Mouse (Mus musculus) stomach, embryonic 14.5 days (tissue): ENCODE measurements around the gene Fblim1. TPM values are rescaled to one million over a fixed set of nuclear protein-coding genes. Genes with fewer than 3 reads are reported as not detected.

Experiments
- ATAC-seq: fragments of 200-750 bp; cut with Nextera tagmentation; 2 replicates; pipeline ENCODE4 v1.8.0; 2017; ENCODE audit warnings: low read depth, moderate TSS enrichment; ENCODE audit not compliant: insufficient number of reproducible peaks, insufficient read depth, low FRiP score
- H3K27ac ChIP-seq: fragments of 300-500 bp; sonication (generic); 2 replicates; pipeline ENCODE4 v1.5.1; 2014; ENCODE audit warnings: mild to moderate bottlenecking, low read length, moderate library complexity, mixed read lengths
- H3K27me3 ChIP-seq: fragments of 300-500 bp; sonication (generic); 2 replicates; pipeline ENCODE4 v1.6.1; 2014; ENCODE audit warnings: low read length, control low read depth, mixed read lengths; ENCODE audit not compliant: control insufficient read depth, insufficient read depth
- H3K36me3 ChIP-seq: fragments of 300-500 bp; sonication (generic); 2 replicates; pipeline ENCODE4 v1.6.1; 2014; ENCODE audit warnings: mild to moderate bottlenecking, control low read depth, low read length, moderate library complexity, mixed read lengths; ENCODE audit not compliant: control insufficient read depth, insufficient read depth
- H3K4me1 ChIP-seq: fragments of 300-500 bp; sonication (generic); 2 replicates; pipeline ENCODE4 v1.6.1; 2014; ENCODE audit warnings: low read length, control low read depth, mixed read lengths; ENCODE audit not compliant: control insufficient read depth, insufficient read depth
- H3K4me2 ChIP-seq: fragments of 300-500 bp; sonication (generic); replicated peaks from 2 replicates; pipeline ENCODE4 v1.6.1; 2014; ENCODE audit warnings: low read depth, low read length, control low read depth
- H3K4me3 ChIP-seq: fragments of 300-500 bp; sonication (generic); 2 replicates; pipeline ENCODE4 v1.5.1; 2014; ENCODE audit warnings: low read depth, low read length, control low read depth
- H3K9ac ChIP-seq: fragments of 300-500 bp; sonication (generic); replicated peaks from 2 replicates; pipeline ENCODE4 v1.6.1; 2014; ENCODE audit warnings: low read depth, mild to moderate bottlenecking, control low read depth, low read length, moderate library complexity, mixed read lengths
- H3K9me3 ChIP-seq: fragments of 300-500 bp; sonication (generic); 2 replicates; pipeline ENCODE4 v1.6.1; 2016; ENCODE audit warnings: low read depth, low read length, control low read depth; ENCODE audit not compliant: control insufficient read depth
- WGBS: fragments of 180-500 bp; shearing (Covaris S2); extraction: QIAGEN DNeasy Blood & Tissue Kit; methylation state at CpG from one replicate; pipeline ENCODE4 v1.1.7; 2014; 5-methylcytosine and 5-hydroxymethylcytosine counted together
- polyA plus RNA-seq: library from polyadenylated mRNA; unstranded; fragments of >200 nt; fragmentation: Nextera tagmentation; extraction: Ambion mirVana; gene quantifications from 2 replicates; pipeline ENCODE4 v1.2.1, GENCODE M21; 2014

Gene Fblim1
- polyA plus RNA-seq, 1 experiment from 2014 or later: 94.9 TPM

DNA sequence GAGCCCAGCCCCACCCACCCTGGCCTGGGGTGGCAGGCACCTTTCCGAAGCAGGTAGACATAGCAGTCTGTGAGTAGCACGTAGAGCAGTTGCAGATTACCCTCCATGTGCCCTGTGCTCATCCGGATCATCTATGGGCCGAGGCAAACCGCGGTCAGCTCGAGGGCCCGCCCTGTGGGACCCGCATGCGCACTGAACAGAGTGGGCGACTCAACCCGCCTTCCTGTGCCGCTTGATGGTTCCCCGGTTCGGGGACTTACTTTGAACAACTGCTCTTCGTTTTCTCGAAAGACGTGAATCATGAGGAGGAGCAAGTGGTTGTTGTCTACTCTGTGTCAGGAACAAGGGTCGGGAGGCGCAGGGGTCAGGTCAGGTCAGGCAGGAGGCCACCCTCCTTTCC, 25.4 kb upstream of the Fblim1 start:
- WGBS: 92% methylated on average over 20 of the region's 20 CpGs
- Histone ChIP-seq H3K27ac (no peak overlapping the region), H3K9ac (no peak overlapping the region), H3K9me3 (no peaks in the 10 kb centered on the region), H3K27me3 (no peaks in the 10 kb centered on the region), H3K4me3 (no peak overlapping the region), H3K4me2 (no peak overlapping the region), H3K4me1 (no peaks in the 10 kb centered on the region), H3K36me3 (peaks cover 71% of the 10 kb centered on the region)
- no peak; the same call in 1 of the 2 replicates for ATAC-seq

DNA sequence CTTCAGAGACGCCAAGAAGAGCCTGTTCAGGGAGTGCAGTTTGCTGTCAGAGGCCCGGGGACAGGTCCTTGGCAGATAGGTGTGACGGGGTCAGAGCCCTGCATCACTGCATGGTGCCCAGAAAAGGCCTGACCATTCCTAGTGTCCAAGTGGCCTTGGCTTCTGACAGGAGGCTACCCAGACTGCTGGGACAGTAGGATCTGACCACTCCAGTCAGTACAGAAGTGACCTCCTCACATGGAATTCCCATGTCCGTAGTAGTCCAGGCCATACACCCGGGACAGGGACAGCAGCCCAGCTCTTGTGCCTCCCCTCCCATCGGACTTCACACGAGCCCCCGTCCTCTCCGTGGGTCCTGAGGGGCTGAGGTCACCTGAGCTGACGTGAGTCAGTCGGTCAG, 24.1 kb upstream of the Fblim1 start:
- Histone ChIP-seq H3K36me3 (peaks cover 75% of the 10 kb centered on the region), H3K27ac (no peak overlapping the region)
- 90% methylated on average over 11 of the region's 11 CpGs for WGBS

DNA sequence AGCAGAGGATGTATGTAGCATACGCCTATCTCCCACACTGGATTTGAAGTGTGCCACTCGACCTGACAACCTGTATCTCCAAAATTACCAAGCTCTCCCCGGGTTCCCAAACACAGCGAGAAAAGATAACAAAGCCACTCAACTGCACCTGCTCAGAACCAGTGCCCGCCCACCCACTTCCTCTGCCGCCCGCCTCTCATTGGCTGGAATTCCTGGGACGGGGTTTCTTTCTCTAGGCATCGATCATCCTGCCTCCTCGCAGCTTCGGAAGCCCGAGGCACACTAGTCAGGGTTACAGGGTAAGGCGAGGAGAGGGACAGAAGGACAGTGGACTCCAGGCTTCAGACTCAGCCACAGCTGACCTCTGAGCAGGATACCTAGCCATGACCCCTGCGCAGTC, 22.8 kb upstream of the Fblim1 start:
- 75% methylated on average over 14 of the region's 14 CpGs for WGBS
- H3K9ac ChIP-seq: no peak overlapping the region

More for the DNA sequence above, 24.1 kb upstream of the Fblim1 start:
- Histone ChIP-seq H3K27me3 (no peaks in the 10 kb centered on the region), H3K9me3 (no peaks in the 10 kb centered on the region), H3K9ac (no peak overlapping the region), H3K4me3 (no peak overlapping the region), H3K4me2 (no peak overlapping the region), H3K4me1 (no peaks in the 10 kb centered on the region)
- ATAC-seq: no peak

DNA sequence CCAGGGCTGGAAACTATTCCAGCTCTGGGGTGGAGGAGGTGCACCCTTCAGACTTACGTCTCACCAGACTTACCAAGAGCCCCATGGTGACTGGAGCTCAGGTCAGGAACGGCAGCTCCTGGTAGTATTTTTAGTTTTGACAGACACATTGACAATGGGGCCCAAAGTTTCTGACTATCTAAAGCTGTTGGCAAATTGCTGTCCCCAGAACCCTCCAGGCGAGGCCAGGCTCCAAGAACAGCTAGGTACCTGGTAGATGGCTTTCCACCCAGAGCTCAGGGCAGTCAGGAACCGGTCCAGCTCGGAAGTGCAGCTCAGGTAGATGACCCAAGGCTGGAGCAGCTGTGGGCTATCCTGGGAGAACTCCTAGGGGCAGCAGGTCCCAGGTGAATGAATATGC, 21.6 kb upstream of the Fblim1 start:
- H3K4me1 ChIP-seq: no peaks in the 10 kb centered on the region

More for the DNA sequence above, 22.8 kb upstream of the Fblim1 start:
- Histone ChIP-seq H3K4me3 (no peak overlapping the region), H3K27ac (no peak overlapping the region), H3K36me3 (peaks cover 67% of the 10 kb centered on the region), H3K9me3 (no peaks in the 10 kb centered on the region), H3K4me2 (no peak overlapping the region), H3K27me3 (no peaks in the 10 kb centered on the region), H3K4me1 (no peaks in the 10 kb centered on the region)
- no peak for ATAC-seq

DNA sequence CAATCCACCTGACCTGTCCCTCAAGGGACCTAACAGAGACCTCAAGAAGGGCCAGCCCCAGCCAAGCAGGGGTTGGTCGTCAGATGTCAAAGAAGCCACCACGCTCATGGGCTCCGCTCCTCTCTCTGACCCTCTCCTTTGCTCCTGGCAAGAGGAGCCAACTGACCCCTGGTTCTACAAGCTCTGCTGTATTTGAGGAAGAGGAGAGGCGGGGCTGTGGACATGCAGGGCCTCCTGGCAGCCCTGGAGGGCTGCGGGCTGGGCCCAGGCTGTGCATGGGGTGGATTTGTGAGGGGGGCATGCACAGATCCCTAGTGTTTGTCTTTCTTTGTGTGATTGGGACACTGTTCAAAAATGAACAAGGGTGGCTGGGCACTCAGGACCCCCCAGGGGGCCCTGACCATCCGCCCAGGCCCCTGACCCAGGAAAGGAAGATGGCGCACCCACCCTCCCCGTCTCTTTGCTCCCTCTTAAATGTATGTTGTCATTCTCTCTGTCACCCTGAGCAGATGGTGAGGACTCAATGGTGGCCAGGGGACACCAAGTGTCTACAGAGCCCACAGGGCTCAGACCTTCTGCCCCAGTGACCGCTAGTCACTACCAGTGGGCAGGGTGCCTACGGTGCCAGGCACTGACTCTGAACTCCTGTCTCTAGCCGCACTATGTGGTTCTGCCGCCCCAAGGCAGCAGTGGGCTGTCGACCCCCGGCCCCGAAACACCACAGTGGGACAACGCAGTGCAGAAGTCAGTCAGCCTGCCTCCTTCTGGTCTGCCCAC, 20.1 kb upstream of the Fblim1 start:
- H3K27ac ChIP-seq: no peak overlapping the region
- no peak for ATAC-seq
- H3K4me3 ChIP-seq: no peak overlapping the region
- H3K4me1 ChIP-seq: no peaks in the 10 kb centered on the region
- H3K27me3 ChIP-seq: no peaks in the 10 kb centered on the region
- no peaks in the 10 kb centered on the region for H3K9me3 ChIP-seq
- no peak overlapping the region for H3K4me2 ChIP-seq
- H3K9ac ChIP-seq: no peak overlapping the region
- WGBS: 90% methylated on average over 16 of the region's 16 CpGs
- peaks cover 46% of the 10 kb centered on the region for H3K36me3 ChIP-seq

More for the DNA sequence above, 21.6 kb upstream of the Fblim1 start:
- no peak for ATAC-seq
- no peak overlapping the region for H3K27ac ChIP-seq
- 88% methylated on average over 5 of the region's 5 CpGs for WGBS
- H3K9me3 ChIP-seq: no peaks in the 10 kb centered on the region
- no peak overlapping the region for H3K4me3 ChIP-seq
- no peaks in the 10 kb centered on the region for H3K27me3 ChIP-seq
- no peak overlapping the region for H3K9ac ChIP-seq
- H3K36me3 ChIP-seq: peaks cover 62% of the 10 kb centered on the region
- no peak overlapping the region for H3K4me2 ChIP-seq

DNA sequence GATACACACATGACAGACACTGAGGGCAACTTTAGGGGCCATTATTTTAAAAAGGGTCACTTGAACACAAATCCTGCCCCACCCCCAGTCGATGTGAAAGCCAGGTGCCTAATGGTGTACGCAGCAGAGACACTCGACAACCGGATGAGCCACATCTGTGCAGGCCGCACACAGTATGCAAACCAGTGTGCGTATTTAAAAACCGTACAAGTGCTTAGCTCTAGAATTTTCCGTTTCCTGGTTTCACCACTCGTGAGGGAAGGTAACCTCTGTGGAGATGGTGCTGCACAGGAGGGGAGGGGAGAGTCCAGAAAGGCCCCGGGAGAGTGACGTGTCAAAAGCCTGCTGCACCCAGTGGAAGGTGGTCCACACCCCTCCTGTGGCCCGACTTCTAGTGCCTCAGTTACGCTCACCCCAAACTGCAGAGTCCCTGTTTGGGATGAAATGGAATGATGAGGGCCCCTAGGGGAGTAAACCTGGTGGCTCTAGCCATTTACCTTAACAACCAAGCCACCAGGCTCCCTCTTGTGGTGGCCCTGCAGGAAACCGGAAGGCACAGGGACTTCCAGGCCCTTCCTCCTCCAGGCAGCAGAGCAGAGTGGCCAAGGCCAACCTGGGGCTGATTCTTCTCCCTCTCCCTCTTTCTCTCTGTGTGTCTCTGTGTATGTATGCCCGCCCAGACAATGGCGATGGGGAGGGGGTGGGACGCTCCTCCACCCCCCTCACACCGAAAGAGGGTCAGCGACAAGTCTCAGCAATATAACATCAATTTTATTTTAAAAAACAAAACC, 19.3 kb upstream of the Fblim1 start:
- Histone ChIP-seq H3K9me3 (no peaks in the 10 kb centered on the region), H3K4me2 (no peak overlapping the region), H3K27me3 (no peaks in the 10 kb centered on the region), H3K9ac (no peak overlapping the region), H3K4me1 (no peaks in the 10 kb centered on the region), H3K27ac (no peak overlapping the region), H3K36me3 (peaks cover 38% of the 10 kb centered on the region), H3K4me3 (no peak overlapping the region)
- ATAC-seq: no peak
- 74% methylated on average over 19 of the region's 19 CpGs for WGBS

DNA sequence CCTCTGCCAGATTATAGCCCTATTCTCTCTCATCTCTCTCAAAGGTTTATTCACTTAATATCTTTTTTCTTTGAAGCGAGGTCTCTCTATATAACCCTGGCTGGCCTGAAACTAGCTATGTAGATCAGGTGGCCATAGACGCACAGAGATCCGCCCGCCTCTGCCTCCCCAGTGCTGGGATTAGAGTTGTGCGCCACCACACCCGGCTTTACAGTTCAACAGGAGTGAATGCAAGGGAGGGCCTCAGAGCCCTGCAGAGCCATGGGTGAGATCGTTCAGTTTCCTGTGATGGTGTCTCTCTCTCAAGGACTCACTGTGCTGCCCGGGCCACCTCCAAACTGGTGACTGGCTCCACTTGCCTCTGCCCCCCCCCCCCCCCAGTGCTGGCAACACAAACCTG, 18.2 kb upstream of the Fblim1 start:
- Histone ChIP-seq H3K9me3 (no peaks in the 10 kb centered on the region), H3K27ac (no peak overlapping the region), H3K4me3 (no peak overlapping the region), H3K36me3 (peaks cover 30% of the 10 kb centered on the region), H3K27me3 (no peaks in the 10 kb centered on the region), H3K9ac (no peak overlapping the region), H3K4me1 (no peaks in the 10 kb centered on the region), H3K4me2 (no peak overlapping the region)
- ATAC-seq: no peak
- WGBS: 94% methylated on average over 8 of the region's 8 CpGs

DNA sequence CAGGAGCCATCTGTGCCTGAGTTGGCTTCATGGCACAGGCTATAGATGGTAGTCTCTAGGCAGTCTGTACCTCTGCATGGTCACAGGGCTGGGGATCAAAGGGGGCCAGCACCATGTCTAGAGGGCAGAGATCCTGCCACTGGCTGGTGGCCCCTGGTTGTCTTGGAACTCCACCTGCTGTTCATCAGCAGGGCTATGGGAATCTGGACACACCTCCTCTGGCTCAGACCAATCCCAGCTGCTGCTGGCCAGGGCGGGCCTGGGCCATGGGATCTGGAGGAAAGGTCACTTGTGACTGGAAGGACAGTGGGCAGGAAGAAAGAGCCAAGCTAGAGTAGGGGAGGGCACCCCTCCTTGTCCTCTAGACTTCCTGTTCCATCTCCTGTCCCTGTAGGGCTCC, 17.8 kb upstream of the Fblim1 start, which contains the start of gene Slc25a34:
Slc25a34 (minus strand) TSS at position 156 of the 400 bp plus-strand sequence.
- Histone ChIP-seq H3K9ac (no peak within 1 kb of the TSS), H3K9me3 (no peaks in the 10 kb centered on the region), H3K27ac (no peak within 1 kb of the TSS), H3K4me2 (no peak within 1 kb of the TSS), H3K27me3 (no peaks in the 10 kb centered on the region), H3K4me1 (no peaks in the 10 kb centered on the region), H3K4me3 (no peak within 1 kb of the TSS), H3K36me3 (peaks cover 25% of the 10 kb centered on the region)
- WGBS: 37% methylated on average over 1 of the region's 1 CpGs
- ATAC-seq: no peak
